Mouse (Mus musculus) E14TG2a.4 (cell line): ENCODE data around the gene March10.

Experiments
- H3K27me3 ChIP-seq: 2 replicates; pipeline ENCODE4 v1.6.1; 2014; ENCODE audit warnings: low read length, control low read depth; ENCODE audit not compliant: insufficient read depth
- H3K36me3 ChIP-seq: 2 replicates; pipeline ENCODE4 v1.6.1; 2014; ENCODE audit warnings: low read length, control low read depth; ENCODE audit not compliant: insufficient read depth
- H3K4me1 ChIP-seq: replicated peaks from 2 replicates; pipeline ENCODE4 v1.6.1; 2014; ENCODE audit warnings: low read depth, low read length, control low read depth
- H3K4me3 ChIP-seq: replicated peaks from 2 replicates; pipeline ENCODE4 v1.5.1; 2014; ENCODE audit warnings: mild to moderate bottlenecking, low read length
- H3K9me3 ChIP-seq: 2 replicates; pipeline ENCODE4 v1.6.1; 2014; ENCODE audit warnings: low read length, control low read depth
- CTCF ChIP-seq: conservative IDR thresholded peaks from 2 replicates; pipeline ENCODE4 v1.5.1; 2014; ENCODE audit warnings: low read length
- NANOG ChIP-seq: IDR thresholded peaks from 2 replicates; pipeline ENCODE4 v1.6.1; 2014; ENCODE audit warnings: borderline replicate concordance, low read length, mixed read lengths
- POU5F1 ChIP-seq: IDR thresholded peaks from 2 replicates; pipeline ENCODE4 v1.6.1; 2014; ENCODE audit warnings: low read length, borderline replicate concordance

The March10 gene

DNA sequence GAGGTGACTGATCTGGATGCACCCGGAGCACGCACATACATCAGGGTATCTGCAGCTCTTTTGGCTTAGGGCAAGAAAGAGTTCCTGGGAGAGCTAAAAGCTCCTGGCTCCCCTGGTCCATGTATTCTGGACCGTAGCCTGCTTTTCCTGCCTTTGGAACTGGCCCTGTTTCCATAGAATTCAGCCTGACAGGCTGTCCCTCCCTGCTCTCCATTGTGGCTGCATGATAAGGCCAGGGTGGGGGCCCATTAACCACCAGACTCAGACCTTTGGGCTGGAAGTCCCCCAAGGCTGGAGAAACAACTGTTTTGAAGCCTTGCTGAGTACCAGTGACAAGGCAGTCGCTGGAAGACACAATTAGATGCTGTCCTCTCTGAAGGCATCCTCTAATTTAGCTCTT, 13.0 kb upstream of the March10 start:
- Histone ChIP-seq H3K4me1 (peaks cover 10% of the 10 kb centered on the region; the same call in 1 of the 2 replicates), H3K9me3 (no peaks in the 10 kb centered on the region), H3K27me3 (no peaks in the 10 kb centered on the region), H3K4me3 (no peak overlapping the region), H3K36me3 (no peaks in the 10 kb centered on the region)
- TF ChIP-seq CTCF = no peak
- no peak for TF ChIP-seq POU5F1
- TF ChIP-seq NANOG = no peak

DNA sequence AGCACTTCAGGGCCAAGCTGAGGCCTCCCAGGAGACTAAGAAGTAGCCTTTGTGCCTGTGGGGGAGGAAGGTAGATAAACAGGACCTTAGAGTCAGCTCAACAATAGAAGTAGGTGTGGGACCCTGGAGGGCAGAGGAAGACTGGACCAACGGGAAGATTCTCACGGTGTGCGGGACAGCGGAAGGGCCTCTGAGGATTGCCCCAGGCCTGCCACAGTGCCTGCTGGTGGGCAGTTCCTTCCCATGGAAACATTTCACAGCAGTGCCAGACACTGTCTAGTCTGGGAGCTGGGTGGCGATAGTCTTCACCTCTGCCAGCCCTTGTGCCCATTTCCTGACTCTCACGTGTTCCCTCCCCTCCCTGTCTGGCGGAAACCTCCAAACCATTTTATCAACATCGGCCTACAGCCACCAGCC, 12.6 kb upstream of the March10 start:
- H3K4me3 ChIP-seq = no peak overlapping the region
- H3K27me3 ChIP-seq = no peaks in the 10 kb centered on the region
- no peaks in the 10 kb centered on the region for H3K9me3 ChIP-seq
- H3K4me1 ChIP-seq = peaks cover 10% of the 10 kb centered on the region; the same call in 1 of the 2 replicates
- H3K36me3 ChIP-seq = no peaks in the 10 kb centered on the region
- TF ChIP-seq NANOG = no peak

DNA sequence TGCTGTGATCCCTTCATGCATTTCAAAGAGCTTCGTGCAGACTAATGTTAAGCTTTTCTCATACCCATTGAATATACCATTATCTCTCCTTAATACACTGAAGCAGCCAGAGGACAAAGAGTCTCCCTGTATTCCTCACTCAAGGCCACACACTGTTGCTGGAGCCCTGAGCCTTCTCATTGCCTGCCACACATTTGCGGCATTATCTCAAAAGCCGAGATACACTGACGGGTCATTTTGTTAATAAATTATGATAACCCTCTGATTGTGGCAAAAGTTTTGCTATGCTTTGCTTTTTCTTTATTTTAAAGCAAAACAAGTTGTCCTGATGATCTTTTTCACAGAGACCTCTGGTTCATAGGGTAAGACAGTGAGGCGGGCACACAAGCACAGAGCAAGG, 11.9 kb upstream of the March10 start:
- Histone ChIP-seq H3K36me3 (no peaks in the 10 kb centered on the region), H3K9me3 (no peaks in the 10 kb centered on the region), H3K4me3 (no peak overlapping the region), H3K27me3 (no peaks in the 10 kb centered on the region), H3K4me1 (peaks cover 10% of the 10 kb centered on the region; the same call in 1 of the 2 replicates)
- TF ChIP-seq POU5F1 (no peak), CTCF (no peak), NANOG (no peak)

GRCm38 (mm10) chr11:105467816-105468215, 11.3 kb upstream of the March10 start:
- peaks cover 10% of the 10 kb centered on the region; the same call in 1 of the 2 replicates for H3K4me1 ChIP-seq
- no peaks in the 10 kb centered on the region for H3K36me3 ChIP-seq
- no peak overlapping the region for H3K4me3 ChIP-seq
- no peaks in the 10 kb centered on the region for H3K9me3 ChIP-seq
- H3K27me3 ChIP-seq = no peaks in the 10 kb centered on the region
- TF ChIP-seq CTCF (no peak), POU5F1 (no peak), NANOG (no peak)

GRCm38 (mm10) chr11:105467266-105467665, 10.7 kb upstream of the March10 start:
- H3K36me3 ChIP-seq = no peaks in the 10 kb centered on the region
- no peaks in the 10 kb centered on the region for H3K9me3 ChIP-seq
- TF ChIP-seq CTCF (no peak), POU5F1 (no peak), NANOG (no peak)
- no peak overlapping the region for H3K4me3 ChIP-seq
- no peaks in the 10 kb centered on the region for H3K27me3 ChIP-seq
- peaks cover 10% of the 10 kb centered on the region; the same call in 1 of the 2 replicates for H3K4me1 ChIP-seq

GRCm38 (mm10) chr11:105466756-105467155, 10.2 kb upstream of the March10 start:
- Histone ChIP-seq H3K27me3 (no peaks in the 10 kb centered on the region), H3K4me3 (no peak overlapping the region), H3K36me3 (no peaks in the 10 kb centered on the region), H3K9me3 (no peaks in the 10 kb centered on the region), H3K4me1 (peaks cover 10% of the 10 kb centered on the region; the same call in 1 of the 2 replicates)
- TF ChIP-seq NANOG = no peak
- no peak for TF ChIP-seq CTCF
- TF ChIP-seq POU5F1 = no peak

DNA sequence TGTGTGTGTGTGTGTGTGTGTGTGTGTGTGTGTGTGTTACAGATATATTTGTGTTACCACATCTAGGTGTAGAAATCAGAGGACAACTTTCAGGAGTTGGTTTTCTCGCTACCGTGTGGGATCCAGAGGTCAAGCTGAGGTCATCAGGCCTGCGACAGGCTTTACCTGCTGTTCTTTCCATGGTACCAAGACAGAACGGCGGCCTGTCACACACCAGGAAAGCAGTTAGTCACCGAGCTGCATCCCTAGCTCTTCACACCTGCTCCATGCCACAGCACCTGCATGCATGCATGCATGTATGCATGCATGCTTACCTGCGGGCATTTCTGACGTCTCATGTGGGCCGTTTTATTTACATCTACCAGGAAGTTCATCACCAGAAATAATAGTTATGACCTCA, 9.0 kb upstream of the March10 start:
- Histone ChIP-seq H3K36me3 (no peaks in the 10 kb centered on the region), H3K9me3 (no peaks in the 10 kb centered on the region), H3K4me3 (no peak overlapping the region), H3K4me1 (peaks cover 10% of the 10 kb centered on the region; the same call in 1 of the 2 replicates), H3K27me3 (no peaks in the 10 kb centered on the region)
- TF ChIP-seq NANOG (no peak), CTCF (no peak)

GRCm38 (mm10) chr11:105464430-105464967, 8.0 kb upstream of the March10 start:
- no peaks in the 10 kb centered on the region for H3K9me3 ChIP-seq
- TF ChIP-seq CTCF = no peak
- no peak for TF ChIP-seq NANOG
- no peak for TF ChIP-seq POU5F1
- H3K4me3 ChIP-seq = no peak overlapping the region
- H3K4me1 ChIP-seq = peaks cover 8% of the 10 kb centered on the region; the same call in 1 of the 2 replicates
- H3K27me3 ChIP-seq = no peaks in the 10 kb centered on the region
- no peaks in the 10 kb centered on the region for H3K36me3 ChIP-seq

DNA sequence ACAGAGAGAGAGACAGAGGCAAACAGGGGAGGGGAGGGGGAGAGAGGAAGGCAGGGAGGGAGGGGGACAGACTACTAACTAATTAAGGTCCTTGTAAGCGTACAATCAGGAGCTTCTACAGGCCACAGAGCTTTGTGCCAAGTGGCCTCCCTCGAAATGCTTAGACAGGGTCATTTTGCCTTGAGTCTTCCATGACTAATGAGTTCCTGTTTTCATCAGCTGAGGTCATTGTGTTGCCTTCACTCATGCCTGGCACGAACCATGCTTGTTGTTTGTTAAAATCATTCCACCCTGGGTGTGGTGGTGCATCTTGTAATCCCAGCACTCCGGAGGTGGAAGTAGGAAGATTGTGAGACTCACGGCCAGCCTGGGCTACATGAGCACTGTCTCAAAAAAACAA, 3.4 kb upstream of the March10 start:
- TF ChIP-seq POU5F1 (no peak), CTCF (no peak), NANOG (no peak)
- Histone ChIP-seq H3K9me3 (no peaks in the 10 kb centered on the region), H3K36me3 (no peaks in the 10 kb centered on the region), H3K4me1 (no peaks in the 10 kb centered on the region; the same call in 1 of the 2 replicates), H3K4me3 (no peak overlapping the region), H3K27me3 (peaks cover 16% of the 10 kb centered on the region)
